Mouse (Mus musculus): ENCODE measurements around the gene Tmprss11a. TPM values are rescaled to one million over a fixed set of nuclear protein-coding genes. Genes with fewer than 3 reads are reported as not detected.
A peak's percentile ranks its signal among the peaks of the same experiment; 100 is the strongest.

The Tmprss11a gene
- not detected in 2 replicates for polyA plus RNA-seq (2015; fragmentation: Nextera tagmentation; extraction: Ambion mirVana)

- TF ChIP-seq CTCF (IDR thresholded peaks at IDR 0.05; ENCODE audit: low read depth) (no peak), EP300 (IDR thresholded peaks at IDR 0.05; ENCODE audit: low read depth) (no peak)
- H3K9ac ChIP-seq (replicated peaks), result no peak within 1 kb of the TSS
- H3K9me3 ChIP-seq (ENCODE audit: low read length), result no peaks in the 10 kb centered on the region
- no peak within 1 kb of the TSS for H3K4me2 ChIP-seq (ENCODE audit: low read depth, low read length)
- H3K4me1 ChIP-seq (ENCODE audit: insufficient read depth), result no peaks in the 10 kb centered on the region
- no peak for DNase-seq
- 67% methylated on average over 4 of the region's 4 CpGs for WGBS (ENCODE audit: insufficient replicate concordance)
- H3K27ac ChIP-seq (ENCODE audit: low read depth), result no peak within 1 kb of the TSS
- H3K27me3 ChIP-seq (ENCODE audit: insufficient read depth, low read length), result no peaks in the 10 kb centered on the region
- no peaks in the 10 kb centered on the region for H3K36me3 ChIP-seq (replicated peaks; ENCODE audit: insufficient read depth, low read length)
- H3K4me3 ChIP-seq (ENCODE audit: low read depth, low read length), result no peak within 1 kb of the TSS
- ATAC-seq, result no peak
Measured at GRCm38 (mm10) chr5:86468890-86469289, at the start of gene Tmprss11a. Gene Tmprss11a, minus strand, starts transcription at chr5:86468990.

GRCm38 (mm10) chr5:86518500-86518899 is 49.7 kb upstream of the Tmprss11a start, which contains the start of gene Tmprss11g:
Gene Tmprss11g, minus strand, starts transcription at chr5:86518600.
- H3K4me2 ChIP-seq (ENCODE audit: low read depth, low read length), result no peak within 1 kb of the TSS
- no peak for DNase-seq

GRCm38 (mm10) chr5:86511538-86511937 is 42.7 kb upstream of the Tmprss11a start:
- H3K9ac ChIP-seq (replicated peaks), result no peak overlapping the region
- H3K4me3 ChIP-seq (ENCODE audit: low read depth, low read length), result no peak overlapping the region
- ATAC-seq, result no peak
- DNase-seq, result no peak
- 66% methylated on average over 5 of the region's 5 CpGs for WGBS (ENCODE audit: insufficient replicate concordance)
- no peak overlapping the region for H3K4me2 ChIP-seq (ENCODE audit: low read depth, low read length)
- TF ChIP-seq EP300 (IDR thresholded peaks at IDR 0.05; ENCODE audit: low read depth), result no peak
- H3K4me1 ChIP-seq (ENCODE audit: insufficient read depth), result no peaks in the 10 kb centered on the region
- H3K9me3 ChIP-seq (ENCODE audit: low read length), result no peaks in the 10 kb centered on the region
- H3K27ac ChIP-seq (ENCODE audit: low read depth), result no peak overlapping the region
- no peaks in the 10 kb centered on the region for H3K27me3 ChIP-seq (ENCODE audit: insufficient read depth, low read length)
- H3K36me3 ChIP-seq (replicated peaks; ENCODE audit: insufficient read depth, low read length), result no peaks in the 10 kb centered on the region

More at GRCm38 (mm10) chr5:86518500-86518899, 49.7 kb upstream of the Tmprss11a start, which contains the start of gene Tmprss11g:
- no peaks in the 10 kb centered on the region for H3K27me3 ChIP-seq (ENCODE audit: insufficient read depth, low read length)
- no peak for ATAC-seq
- no peaks in the 10 kb centered on the region for H3K4me1 ChIP-seq (ENCODE audit: insufficient read depth)
- H3K27ac ChIP-seq (ENCODE audit: low read depth), result no peak within 1 kb of the TSS
- no peak within 1 kb of the TSS for H3K4me3 ChIP-seq (ENCODE audit: low read depth, low read length)
- H3K9me3 ChIP-seq (ENCODE audit: low read length), result no peaks in the 10 kb centered on the region
- TF ChIP-seq EP300 (IDR thresholded peaks at IDR 0.05; ENCODE audit: low read depth) (no peak), CTCF (IDR thresholded peaks at IDR 0.05; ENCODE audit: low read depth) (no peak)
- no peaks in the 10 kb centered on the region for H3K36me3 ChIP-seq (replicated peaks; ENCODE audit: insufficient read depth, low read length)
- 57% methylated on average over 9 of the region's 9 CpGs for WGBS (ENCODE audit: insufficient replicate concordance)
- H3K9ac ChIP-seq (replicated peaks), result no peak within 1 kb of the TSS

- no peak overlapping the region for H3K4me2 ChIP-seq (ENCODE audit: low read depth, low read length)
- no peaks in the 10 kb centered on the region for H3K9me3 ChIP-seq (ENCODE audit: low read length)
- H3K27me3 ChIP-seq (ENCODE audit: insufficient read depth, low read length), result no peaks in the 10 kb centered on the region
- no peak overlapping the region for H3K4me3 ChIP-seq (ENCODE audit: low read depth, low read length)
- ATAC-seq, result no peak
- DNase-seq, result no peak
- TF ChIP-seq CTCF (IDR thresholded peaks at IDR 0.05; ENCODE audit: low read depth), result no peak
- TF ChIP-seq EP300 (IDR thresholded peaks at IDR 0.05; ENCODE audit: low read depth), result no peak
- H3K36me3 ChIP-seq (replicated peaks; ENCODE audit: insufficient read depth, low read length), result no peaks in the 10 kb centered on the region
- WGBS (ENCODE audit: insufficient replicate concordance), result 55% methylated on average over 1 of the region's 1 CpGs
- no peak overlapping the region for H3K27ac ChIP-seq (ENCODE audit: low read depth)
- H3K4me1 ChIP-seq (ENCODE audit: insufficient read depth), result no peaks in the 10 kb centered on the region
- no peak overlapping the region for H3K9ac ChIP-seq (replicated peaks)
Measured at GRCm38 (mm10) chr5:86493453-86493852, 24.7 kb upstream of the Tmprss11a start.

GRCm38 (mm10) chr5:86482562-86482961 is 13.8 kb upstream of the Tmprss11a start:
- no peak overlapping the region for H3K27ac ChIP-seq (ENCODE audit: low read depth)
- ATAC-seq (no peak), DNase-seq (no peak)
- TF ChIP-seq EP300 (IDR thresholded peaks at IDR 0.05; ENCODE audit: low read depth) (no peak), CTCF (IDR thresholded peaks at IDR 0.05; ENCODE audit: low read depth) (peak; percentile 28; the same call in 1 of the 2 replicates)
- H3K4me2 ChIP-seq (ENCODE audit: low read depth, low read length), result no peak overlapping the region
- H3K9ac ChIP-seq (replicated peaks), result no peak overlapping the region
- no peak overlapping the region for H3K4me3 ChIP-seq (ENCODE audit: low read depth, low read length)
- H3K36me3 ChIP-seq (replicated peaks; ENCODE audit: insufficient read depth, low read length), result no peaks in the 10 kb centered on the region
- no peaks in the 10 kb centered on the region for H3K9me3 ChIP-seq (ENCODE audit: low read length)
- no peaks in the 10 kb centered on the region for H3K4me1 ChIP-seq (ENCODE audit: insufficient read depth)
- WGBS (ENCODE audit: insufficient replicate concordance), result 60% methylated on average over 2 of the region's 2 CpGs
- no peaks in the 10 kb centered on the region for H3K27me3 ChIP-seq (ENCODE audit: insufficient read depth, low read length)

GRCm38 (mm10) chr5:86482031-86482430 is 13.2 kb upstream of the Tmprss11a start:
- Histone ChIP-seq H3K4me2 (ENCODE audit: low read depth, low read length) (no peak overlapping the region), H3K9me3 (ENCODE audit: low read length) (no peaks in the 10 kb centered on the region), H3K4me1 (ENCODE audit: insufficient read depth) (no peaks in the 10 kb centered on the region), H3K9ac (replicated peaks) (no peak overlapping the region), H3K36me3 (replicated peaks; ENCODE audit: insufficient read depth, low read length) (no peaks in the 10 kb centered on the region), H3K27ac (ENCODE audit: low read depth) (no peak overlapping the region), H3K27me3 (ENCODE audit: insufficient read depth, low read length) (no peaks in the 10 kb centered on the region), H3K4me3 (ENCODE audit: low read depth, low read length) (no peak overlapping the region)
- DNase-seq, result no peak
- TF ChIP-seq CTCF (IDR thresholded peaks at IDR 0.05; ENCODE audit: low read depth) (no peak), EP300 (IDR thresholded peaks at IDR 0.05; ENCODE audit: low read depth) (no peak)
- no peak for ATAC-seq
- WGBS (ENCODE audit: insufficient replicate concordance), result 69% methylated on average over 1 of the region's 1 CpGs

GRCm38 (mm10) chr5:86473859-86474258 is 5.1 kb upstream of the Tmprss11a start:
- ATAC-seq, result no peak

More at GRCm38 (mm10) chr5:86473859-86474258, 5.1 kb upstream of the Tmprss11a start:
- H3K4me2 ChIP-seq (ENCODE audit: low read depth, low read length), result no peak overlapping the region
- H3K4me3 ChIP-seq (ENCODE audit: low read depth, low read length), result no peak overlapping the region
- no peaks in the 10 kb centered on the region for H3K27me3 ChIP-seq (ENCODE audit: insufficient read depth, low read length)
- DNase-seq, result no peak
- no peaks in the 10 kb centered on the region for H3K4me1 ChIP-seq (ENCODE audit: insufficient read depth)
- no peaks in the 10 kb centered on the region for H3K9me3 ChIP-seq (ENCODE audit: low read length)
- no peaks in the 10 kb centered on the region for H3K36me3 ChIP-seq (replicated peaks; ENCODE audit: insufficient read depth, low read length)
- no peak for TF ChIP-seq CTCF (IDR thresholded peaks at IDR 0.05; ENCODE audit: low read depth)
- TF ChIP-seq EP300 (IDR thresholded peaks at IDR 0.05; ENCODE audit: low read depth), result no peak
- H3K27ac ChIP-seq (ENCODE audit: low read depth), result no peak overlapping the region
- WGBS (ENCODE audit: insufficient replicate concordance), result 70% methylated on average over 9 of the region's 9 CpGs
- H3K9ac ChIP-seq (replicated peaks), result no peak overlapping the region

Data from liver, postnatal 0 days (tissue).